Mouse (Mus musculus): ENCODE results near the gene Slc15a1.

GRCm38 (mm10) chr14:121553785-121554184 is 48.7 kb upstream of the Slc15a1 start:
- TF ChIP-seq EP300 (IDR thresholded peaks at IDR 0.05; ENCODE audit: insufficient read depth, low read depth, low read length) (no peak), CTCF (IDR thresholded peaks at IDR 0.05) (no peak), POLR2A (IDR thresholded peaks at IDR 0.05; ENCODE audit: insufficient read depth, low read depth, low read length) (no peak)

Measured in heart, adult 2 months (tissue).